Mouse (Mus musculus) skeletal muscle tissue, adult 2 months (tissue): ENCODE data around the gene Rasgrf1.

Source experiments
- DNase-seq: peaks from one replicate; pipeline ENCODE4 v3.0.0-alpha.2; 2012; ENCODE audit warnings: low read depth, low spot score

Rasgrf1 gene

DNA sequence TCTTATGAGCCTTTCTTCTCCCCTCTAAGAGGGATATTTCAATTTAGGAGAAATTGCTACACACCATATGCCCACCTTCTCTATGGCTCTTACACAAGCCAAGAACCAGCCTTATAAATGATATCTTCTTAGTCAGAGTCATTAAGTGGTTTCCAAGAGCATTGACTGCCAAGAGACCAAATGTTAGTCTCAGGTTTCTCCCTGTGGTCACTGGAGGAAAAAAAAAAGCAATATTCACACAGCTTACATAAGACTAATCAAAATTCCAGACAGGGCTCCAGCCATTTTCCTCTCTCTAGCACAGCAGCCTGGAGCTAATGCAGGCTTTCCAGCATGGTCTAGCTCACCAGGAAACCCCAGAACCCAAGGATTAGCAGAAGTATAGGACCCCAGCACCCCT, 3.1 kb upstream of the Rasgrf1 start:
- no peak for DNase-seq

- DNase-seq, result no peak
Measured at GRCm38 (mm10) chr9:89907941-89908340, 1.8 kb upstream of the Rasgrf1 start.

- DNase-seq, result no peak
Measured at GRCm38 (mm10) chr9:89908601-89909000, 1.1 kb upstream of the Rasgrf1 start.

DNA sequence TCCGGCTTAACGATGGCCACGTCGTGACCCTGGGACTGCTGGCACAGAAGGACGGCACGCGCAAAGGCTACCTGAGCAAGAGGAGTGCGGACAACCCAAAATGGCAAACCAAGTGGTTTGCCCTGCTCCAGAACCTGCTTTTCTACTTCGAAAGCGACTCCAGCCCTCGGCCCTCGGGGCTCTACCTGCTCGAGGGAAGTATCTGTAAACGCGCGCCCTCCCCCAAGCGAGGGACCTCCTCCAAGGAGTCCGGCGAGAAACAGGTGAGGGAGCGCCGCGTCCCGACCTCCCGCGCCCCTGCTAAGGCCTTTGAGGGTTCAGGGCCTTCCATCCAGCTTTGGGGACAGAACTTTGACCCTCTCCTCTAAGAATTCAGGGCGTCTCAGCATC, 298 bp downstream of the Rasgrf1 start:
- DNase-seq, result no peak

DNA sequence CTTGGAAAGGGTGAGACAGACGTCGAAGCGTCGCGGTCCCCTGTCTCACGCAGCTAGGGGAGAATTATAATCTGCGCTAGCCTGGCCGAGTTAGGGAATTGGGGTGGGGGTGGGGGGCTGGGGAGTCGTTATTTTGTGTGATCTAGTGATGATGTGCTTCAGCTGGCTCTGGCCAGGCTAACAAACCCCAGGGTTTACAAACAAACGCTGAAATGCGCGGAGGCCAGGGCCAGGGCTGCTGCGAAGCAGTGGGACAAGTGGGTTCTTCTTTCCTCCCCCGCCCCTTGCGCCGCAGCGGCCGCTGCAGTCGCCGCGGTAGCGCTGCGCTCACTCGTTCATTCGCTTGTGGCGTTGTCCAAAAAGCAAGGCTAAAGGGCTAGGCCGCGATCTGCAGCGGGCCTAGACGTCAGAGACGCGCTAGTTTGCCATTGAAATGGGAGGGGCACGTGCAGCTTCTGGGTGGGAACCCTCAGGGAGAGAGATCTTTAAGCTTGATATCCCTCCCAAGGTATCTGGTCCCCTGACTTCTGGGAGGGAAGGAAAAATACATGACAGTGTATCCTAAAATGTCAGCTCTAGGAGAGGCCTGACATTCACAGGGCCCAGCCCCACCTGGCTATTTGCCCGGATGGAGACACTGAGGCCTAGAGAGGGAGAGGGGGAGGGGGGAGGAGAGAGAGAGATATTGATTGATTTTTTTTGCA, 1.2 kb downstream of the Rasgrf1 start:
- no peak for DNase-seq

GRCm38 (mm10) chr9:89911891-89912549, 2.3 kb downstream of the Rasgrf1 start:
- DNase-seq, result no peak

GRCm38 (mm10) chr9:89913135-89913534, 3.4 kb downstream of the Rasgrf1 start:
- DNase-seq, result no peak

GRCm38 (mm10) chr9:89916471-89916870, 6.8 kb downstream of the Rasgrf1 start:
- DNase-seq, result no peak

DNA sequence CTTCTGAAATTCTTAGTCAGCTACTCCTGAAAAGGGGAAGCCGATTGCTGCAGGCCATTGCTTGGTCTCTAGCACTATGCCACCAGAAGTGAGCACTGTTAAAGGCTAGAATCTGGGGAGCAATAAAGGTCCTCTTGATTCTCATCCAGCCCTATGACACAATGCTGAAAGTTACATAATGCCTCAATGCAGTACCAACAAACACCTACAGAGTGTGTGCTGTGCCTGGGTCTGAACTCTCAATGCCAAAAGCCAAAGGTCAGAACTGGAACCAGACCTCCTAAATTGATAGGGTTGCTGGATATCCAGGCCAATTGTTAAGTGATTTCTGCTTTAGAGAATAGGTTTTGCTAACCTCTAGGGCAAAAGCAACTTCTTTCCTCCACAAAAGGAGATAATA, 7.7 kb downstream of the Rasgrf1 start:
- DNase-seq, result no peak

GRCm38 (mm10) chr9:89918832-89919231, 9.1 kb downstream of the Rasgrf1 start:
- DNase-seq, result no peak

- DNase-seq, result no peak
Measured at GRCm38 (mm10) chr9:89921121-89921520, 11.4 kb downstream of the Rasgrf1 start.

GRCm38 (mm10) chr9:89922666-89923065, 13.0 kb downstream of the Rasgrf1 start:
- DNase-seq, result no peak

DNA sequence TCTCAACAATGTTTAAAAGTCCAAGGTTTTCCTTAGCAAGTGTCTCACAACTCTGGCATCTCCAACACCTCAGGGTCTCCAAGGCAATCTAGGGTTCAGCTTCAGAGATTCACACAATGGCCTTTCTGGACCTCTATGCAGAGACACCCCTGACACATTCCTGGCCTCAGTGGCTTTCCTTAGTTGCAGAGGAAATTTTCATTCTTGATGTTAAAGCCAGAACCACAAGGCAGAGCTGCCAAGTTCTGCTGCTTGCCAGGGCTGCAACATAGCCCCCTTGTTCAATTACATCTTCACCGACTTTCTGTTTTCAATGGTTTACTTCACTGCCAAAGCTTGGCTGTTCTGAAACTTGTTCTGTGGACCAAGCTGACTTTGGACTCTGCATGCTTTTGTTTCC, 15.1 kb downstream of the Rasgrf1 start:
- DNase-seq, result no peak

DNA sequence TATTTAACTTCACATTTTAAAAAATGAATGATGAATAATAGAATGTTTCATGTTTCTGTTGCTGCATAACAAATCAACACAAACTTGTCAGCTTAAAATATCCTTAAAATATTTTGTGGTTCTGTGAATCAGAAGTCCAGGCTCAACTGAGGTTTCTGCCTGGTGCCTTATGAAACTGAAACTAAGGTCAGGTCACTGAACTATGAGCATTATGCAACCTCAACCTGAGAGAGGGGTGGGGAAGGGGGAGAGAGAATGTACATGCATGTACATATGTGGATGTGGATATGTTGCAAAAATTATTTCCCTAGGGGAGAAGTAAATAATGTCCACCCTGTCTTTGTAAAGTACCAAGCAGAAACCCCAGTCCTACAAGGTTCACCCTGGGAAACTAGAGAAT, 18.8 kb downstream of the Rasgrf1 start:
- no peak for DNase-seq

GRCm38 (mm10) chr9:89940428-89940827, 30.7 kb downstream of the Rasgrf1 start:
- DNase-seq, result no peak

GRCm38 (mm10) chr9:89946830-89947229, 37.1 kb downstream of the Rasgrf1 start:
- no peak for DNase-seq

GRCm38 (mm10) chr9:89948602-89949001, 38.9 kb downstream of the Rasgrf1 start:
- no peak for DNase-seq

DNA sequence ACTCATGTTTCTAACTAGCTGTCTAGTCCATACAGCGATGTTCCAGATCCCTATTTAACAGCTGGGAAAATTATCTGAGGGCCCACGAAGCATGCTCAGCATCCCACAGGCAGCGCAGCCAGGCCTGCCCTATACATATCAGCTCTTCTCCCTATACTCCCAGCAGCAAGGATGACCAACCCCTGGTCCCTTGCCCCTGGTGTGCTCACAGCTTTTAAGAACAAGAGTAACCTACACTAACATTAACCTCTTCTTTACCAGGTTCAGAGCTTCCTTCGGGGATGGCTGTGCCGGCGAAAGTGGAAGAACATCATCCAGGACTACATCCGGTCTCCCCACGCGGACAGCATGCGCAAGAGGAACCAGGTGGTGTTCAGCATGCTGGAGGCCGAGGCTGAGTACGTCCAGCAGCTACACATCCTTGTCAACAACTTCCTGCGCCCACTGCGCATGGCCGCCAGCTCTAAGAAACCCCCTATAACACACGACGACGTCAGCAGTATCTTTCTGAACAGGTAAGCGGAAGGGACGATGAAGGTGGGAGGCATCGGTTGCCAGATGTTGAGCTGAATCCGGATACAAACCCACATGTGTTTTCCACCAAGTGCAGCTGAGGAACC, 44.0 kb downstream of the Rasgrf1 start:
- DNase-seq, result no peak

DNA sequence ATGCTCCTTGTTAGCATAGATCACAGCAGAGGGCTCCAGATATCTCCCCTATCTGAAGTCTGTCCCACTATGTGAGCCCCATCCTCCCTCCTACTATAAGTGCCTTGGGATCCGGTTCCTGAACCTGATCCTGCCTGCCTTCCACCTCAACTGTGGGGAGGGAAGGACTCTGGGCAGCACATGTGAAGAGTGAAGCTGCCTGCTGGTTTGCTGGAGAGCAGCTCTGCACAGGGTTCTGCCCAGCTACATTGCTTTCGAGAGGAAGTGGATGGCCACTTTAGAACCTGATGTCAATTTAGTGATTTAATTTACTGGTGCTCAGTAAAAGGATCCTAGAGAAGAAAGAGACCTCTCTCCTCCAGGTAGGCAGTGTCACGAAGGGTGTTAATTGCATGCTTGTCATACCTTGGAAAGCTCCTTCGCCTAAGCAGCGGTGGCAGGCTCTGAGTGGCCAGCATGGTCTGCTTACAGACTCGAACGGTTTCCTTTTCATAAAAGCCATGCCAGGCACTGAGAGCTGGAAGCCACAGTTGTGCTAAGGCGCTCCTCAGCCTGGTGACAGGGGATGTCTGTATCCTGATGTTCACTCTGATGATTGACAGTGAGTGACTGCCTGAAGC, 45.3 kb downstream of the Rasgrf1 start:
- no peak for DNase-seq

DNA sequence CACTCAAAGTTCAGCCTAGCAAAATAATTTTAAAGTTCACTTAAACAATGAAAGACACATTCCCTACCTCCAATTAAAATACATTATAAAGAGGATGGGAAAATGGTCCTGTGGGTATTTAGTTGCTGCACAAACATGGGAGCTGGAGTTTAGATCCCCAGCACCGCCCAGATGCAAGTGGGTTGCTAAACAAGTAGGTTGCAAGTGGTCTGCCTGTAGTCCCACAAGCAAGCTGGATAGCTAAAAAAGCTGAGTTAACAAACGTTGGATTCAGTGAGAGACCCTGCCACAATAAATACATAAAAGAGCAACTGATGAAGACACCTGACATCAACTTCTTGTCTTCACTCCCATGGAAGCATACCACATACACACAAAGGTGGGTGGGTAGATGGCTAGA, 49.3 kb downstream of the Rasgrf1 start:
- no peak for DNase-seq

GRCm38 (mm10) chr9:89964091-89964490, 54.4 kb downstream of the Rasgrf1 start:
- DNase-seq, result no peak

DNA sequence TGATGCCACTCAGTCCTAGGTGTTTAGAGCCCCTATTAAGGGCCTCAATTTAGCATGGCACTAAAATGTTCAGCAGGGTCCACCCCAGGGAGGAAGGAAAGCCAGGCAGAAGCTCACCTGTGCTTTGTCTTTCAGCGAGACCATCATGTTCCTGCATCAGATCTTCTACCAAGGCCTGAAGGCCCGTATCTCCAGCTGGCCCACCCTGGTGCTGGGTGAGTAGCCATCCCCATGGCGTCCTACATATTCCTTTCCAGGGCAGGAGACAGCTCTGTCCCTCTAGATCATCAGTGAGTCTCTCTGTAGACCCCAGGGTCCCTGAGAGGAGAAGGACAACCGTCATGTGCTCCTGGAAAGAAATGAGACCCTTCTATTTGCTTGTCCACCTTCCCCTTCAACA, 58.0 kb downstream of the Rasgrf1 start:
- DNase-seq, result no peak
